Mouse (Mus musculus) urinary bladder, adult 2 months (tissue): ENCODE data around the gene Usf3. TPM values are rescaled to one million over a fixed set of nuclear protein-coding genes. Genes with fewer than 3 reads are reported as not detected.

Experiments
- DNase-seq: peaks from one replicate; pipeline ENCODE4 v3.0.0; 2022; ENCODE audit warnings: low spot score
- polyA plus RNA-seq: library from polyadenylated mRNA; depleted of rRNA; stranded (reverse); fragments of >200 nt; gene quantifications from 2 replicates; pipeline ENCODE4 v1.2.3, GENCODE M21; 2012

Usf3 gene
- polyA plus RNA-seq, 1 experiment = 8.6 TPM

GRCm38 (mm10) chr16:44173966-44174530, 1.0 kb downstream of the Usf3 start:
- DNase-seq = no peak

- DNase-seq = no peak
Measured at GRCm38 (mm10) chr16:44175001-44175400, 2.0 kb downstream of the Usf3 start.

GRCm38 (mm10) chr16:44176511-44176910, 3.5 kb downstream of the Usf3 start:
- DNase-seq = no peak

GRCm38 (mm10) chr16:44178555-44178954, 5.5 kb downstream of the Usf3 start:
- no peak for DNase-seq

GRCm38 (mm10) chr16:44182597-44182996, 9.6 kb downstream of the Usf3 start:
- DNase-seq = no peak

- DNase-seq = no peak
Measured at GRCm38 (mm10) chr16:44184769-44185168, 11.7 kb downstream of the Usf3 start.

- no peak for DNase-seq
Measured at GRCm38 (mm10) chr16:44187172-44187571, 14.1 kb downstream of the Usf3 start.

- DNase-seq = no peak
Measured at GRCm38 (mm10) chr16:44188766-44189165, 15.7 kb downstream of the Usf3 start.

- no peak for DNase-seq
Measured at GRCm38 (mm10) chr16:44190032-44190431, 17.0 kb downstream of the Usf3 start.

- DNase-seq = no peak
Measured at GRCm38 (mm10) chr16:44190968-44191367, 17.9 kb downstream of the Usf3 start.

GRCm38 (mm10) chr16:44199066-44199703, 26.1 kb downstream of the Usf3 start:
- DNase-seq = no peak

- DNase-seq = no peak
Measured at GRCm38 (mm10) chr16:44200146-44200545, 27.1 kb downstream of the Usf3 start.

- DNase-seq = no peak
Measured at GRCm38 (mm10) chr16:44204331-44204730, 31.3 kb downstream of the Usf3 start.

- DNase-seq = no peak
Measured at GRCm38 (mm10) chr16:44205973-44206372, 32.9 kb downstream of the Usf3 start.

- DNase-seq = no peak
Measured at GRCm38 (mm10) chr16:44210156-44211053, 37.4 kb downstream of the Usf3 start.

- DNase-seq = no peak
Measured at GRCm38 (mm10) chr16:44211054-44211414, 38.0 kb downstream of the Usf3 start.

GRCm38 (mm10) chr16:44212703-44213102, 39.7 kb downstream of the Usf3 start:
- DNase-seq = no peak

- DNase-seq = no peak
Measured at GRCm38 (mm10) chr16:44215513-44215912, 42.5 kb downstream of the Usf3 start.

GRCm38 (mm10) chr16:44216417-44216816, 43.4 kb downstream of the Usf3 start:
- DNase-seq = no peak

- no peak for DNase-seq
Measured at GRCm38 (mm10) chr16:44221463-44221862, 48.4 kb downstream of the Usf3 start.

- no peak for DNase-seq
Measured at GRCm38 (mm10) chr16:44226706-44227291, 53.8 kb downstream of the Usf3 start.

- no peak for DNase-seq
Measured at GRCm38 (mm10) chr16:44233019-44233418, 60.0 kb downstream of the Usf3 start.
